Mouse (Mus musculus) CH12.LX (cell line): ENCODE results near the gene Map3k9. TPM values are rescaled to one million over a fixed set of nuclear protein-coding genes. Genes with fewer than 3 reads are reported as not detected.

Experiments used
- DNase-seq: peaks from one replicate; pipeline ENCODE4 v3.0.0-alpha.2; 2013; ENCODE audit errors: extremely low read depth
- H3K27ac ChIP-seq: 2 replicates; pipeline ENCODE4 v1.5.1; 2012; ENCODE audit warnings: low read depth, mild to moderate bottlenecking, control low read depth, moderate library complexity; ENCODE audit not compliant: insufficient read depth
- H3K27me3 ChIP-seq: replicated peaks from 2 replicates; pipeline ENCODE3; 2012; ENCODE audit warnings: inconsistent platforms
- H3K36me3 ChIP-seq, 2 experiments: replicated peaks in 1 of 2; 2 replicates each; pipeline versions ENCODE3 to v1.6.1; 2012; ENCODE audit warnings: inconsistent platforms in 1 of 2, low read length in 1 of 2, mild to moderate bottlenecking in 1 of 2, mixed read lengths in 1 of 2, moderate library complexity in 1 of 2; ENCODE audit not compliant: control insufficient read depth in 1 of 2, insufficient read depth in 1 of 2
- H3K4me1 ChIP-seq, 2 experiments: 2 replicates each; pipeline ENCODE4 v1.6.1; 2012; ENCODE audit warnings: inconsistent platforms in 1 of 2, moderate library complexity in 1 of 2; ENCODE audit not compliant: insufficient read depth in 2 of 2, control insufficient read depth in 1 of 2
- H3K4me2 ChIP-seq: 2 replicates; pipeline ENCODE4 v1.6.1; 2012; ENCODE audit warnings: low read depth, mild to moderate bottlenecking, control low read depth; ENCODE audit not compliant: poor library complexity, insufficient read depth, severe bottlenecking
- H3K4me3 ChIP-seq, 3 experiments: fragments of 150-350 bp in 1 of 3; sonication (generic) in 1 of 3; replicated peaks in 1 of 3; 2 replicates each; pipeline versions ENCODE3 to v1.5.1; 2011 to 2012; ENCODE audit warnings: low read depth in 2 of 3, low read length in 2 of 3, mild to moderate bottlenecking in 2 of 3, moderate library complexity in 2 of 3, control low read depth in 1 of 3, improper control_type of control experiment in 1 of 3, inconsistent platforms in 1 of 3, mixed read lengths in 1 of 3; ENCODE audit not compliant: poor library complexity in 1 of 3
- H3K79me2 ChIP-seq: replicated peaks from 2 replicates; pipeline ENCODE4 v1.6.1; 2012; ENCODE audit warnings: mild to moderate bottlenecking, moderate library complexity; ENCODE audit not compliant: control insufficient read depth, poor library complexity, insufficient read depth, severe bottlenecking; ENCODE audit errors: extremely low read depth
- H3K9ac ChIP-seq: 2 replicates; pipeline ENCODE4 v1.6.1; 2012; ENCODE audit warnings: low read depth, mild to moderate bottlenecking, control low read depth, moderate library complexity; ENCODE audit not compliant: insufficient read depth
- H3K9me3 ChIP-seq: replicated peaks from 2 replicates; pipeline ENCODE3; 2012; ENCODE audit warnings: low read length, inconsistent platforms, mixed read lengths
- BHLHE40 ChIP-seq: IDR thresholded peaks from 2 replicates; pipeline ENCODE4 v1.6.1; 2011; ENCODE audit warnings: mild to moderate bottlenecking, low read depth, low read length, improper control_type of control experiment
- CHD2 ChIP-seq: IDR thresholded peaks from 2 replicates; pipeline ENCODE4 v1.6.1; 2011; ENCODE audit warnings: low read length, improper control_type of control experiment
- CTCF ChIP-seq, 2 experiments: IDR thresholded peaks in 1 of 2; conservative IDR thresholded peaks in 1 of 2; 2 replicates each; pipeline ENCODE4 v1.5.1; 2011 to 2012; ENCODE audit warnings: low read depth in 2 of 2, low read length in 2 of 2, improper control_type of control experiment in 1 of 2, inconsistent platforms in 1 of 2, mild to moderate bottlenecking in 1 of 2, moderate library complexity in 1 of 2
- ELF1 ChIP-seq: IDR thresholded peaks from 2 replicates; pipeline ENCODE4 v1.6.1; 2014; ENCODE audit warnings: low read depth, mild to moderate bottlenecking, inconsistent platforms, low read length, improper control_type of control experiment
- EP300 ChIP-seq: IDR thresholded peaks from 2 replicates; pipeline ENCODE4 v1.6.1; 2011; ENCODE audit warnings: low read length, improper control_type of control experiment
- HCFC1 ChIP-seq: IDR thresholded peaks from 2 replicates; pipeline ENCODE4 v1.6.1; 2012; ENCODE audit warnings: low read depth, mild to moderate bottlenecking, inconsistent platforms, low read length, improper control_type of control experiment
- KAT2A ChIP-seq: IDR thresholded peaks from 2 replicates; pipeline ENCODE4 v1.6.1; 2012; ENCODE audit warnings: low read length, improper control_type of control experiment, inconsistent platforms; ENCODE audit not compliant: insufficient replicate concordance
- MAFK ChIP-seq: IDR thresholded peaks from 2 replicates; pipeline ENCODE4 v1.6.1; 2011; ENCODE audit warnings: low read length, improper control_type of control experiment; ENCODE audit not compliant: insufficient replicate concordance
- MAX ChIP-seq: IDR thresholded peaks from 2 replicates; pipeline ENCODE4 v1.6.1; 2011; ENCODE audit warnings: low read length, improper control_type of control experiment
- MAZ ChIP-seq: IDR thresholded peaks from 2 replicates; pipeline ENCODE4 v1.6.1; 2012; ENCODE audit warnings: low read depth, mild to moderate bottlenecking, inconsistent platforms, low read length, improper control_type of control experiment, moderate library complexity
- NRF1 ChIP-seq: IDR thresholded peaks from 2 replicates; pipeline ENCODE4 v1.6.1; 2014; ENCODE audit warnings: low read depth, mild to moderate bottlenecking, inconsistent platforms, low read length, improper control_type of control experiment, moderate library complexity
- POLR2AphosphoS2 ChIP-seq: IDR thresholded peaks from 2 replicates; pipeline ENCODE4 v1.6.1; 2011; ENCODE audit warnings: low read depth, low read length, improper control_type of control experiment
- RAD21 ChIP-seq: IDR thresholded peaks from 2 replicates; pipeline ENCODE4 v1.6.1; 2011; ENCODE audit warnings: low read depth, mild to moderate bottlenecking, low read length, improper control_type of control experiment, moderate library complexity
- RCOR1 ChIP-seq: conservative IDR thresholded peaks from 2 replicates; pipeline ENCODE4 v1.6.1; 2012; ENCODE audit warnings: low read depth, mild to moderate bottlenecking, inconsistent platforms, low read length, improper control_type of control experiment
- SMC3 ChIP-seq: IDR thresholded peaks from 2 replicates; pipeline ENCODE4 v1.6.1; 2011; ENCODE audit warnings: low read depth, low read length, improper control_type of control experiment
- TBP ChIP-seq: conservative IDR thresholded peaks from 2 replicates; pipeline ENCODE4 v1.6.1; 2011; ENCODE audit warnings: low read depth, low read length, improper control_type of control experiment
- USF1 ChIP-seq: IDR thresholded peaks from 2 replicates; pipeline ENCODE4 v1.6.1; 2014; ENCODE audit warnings: low read depth, mild to moderate bottlenecking, inconsistent platforms, low read length, improper control_type of control experiment
- ZC3H11A ChIP-seq: IDR thresholded peaks from 2 replicates; pipeline ENCODE4 v1.6.1; 2012; ENCODE audit warnings: low read depth, mild to moderate bottlenecking, inconsistent platforms, low read length, improper control_type of control experiment
- dilution Hi-C: fragments of 300-500 bp; cut with MboI; formaldehyde crosslinking; loops from 2 replicates; pipeline ENCODE4 v1.14.3; 2020; ENCODE audit warnings: low sequenced_read_pairs; ENCODE audit not compliant: extremely low pct_unique_long_range_greater_than_20kb, extremely low pct_ligation_motif_present
- in situ Hi-C: fragments of 300-500 bp; cut with MboI; formaldehyde crosslinking; loops from 3 replicates; pipeline ENCODE4 v1.14.3; 2019; ENCODE audit warnings: low sequenced_read_pairs, low pct_ligation_motif_present, low pct_unique_long_range_greater_than_20kb, mixed read lengths
- polyA plus RNA-seq: library from polyadenylated mRNA; unstranded; fragments of >175 nt; gene quantifications from 2 replicates; pipeline ENCODE4 v1.2.1, GENCODE M21; 2012; ENCODE audit warnings: low read depth; ENCODE audit not compliant: insufficient read length
- total RNA-seq, 2 experiments: library from RNA; depleted of rRNA; stranded (reverse); fragments of 300-350 nt in 1 of 2; fragments of >200 nt in 1 of 2; gene quantifications; 2 replicates each; pipeline ENCODE4 v1.2.3; 2012 to 2014

The Map3k9 gene
- total and polyA plus RNA-seq, 3 experiments, result 0.13 to 0.38 TPM; not detected in 1

DNA sequence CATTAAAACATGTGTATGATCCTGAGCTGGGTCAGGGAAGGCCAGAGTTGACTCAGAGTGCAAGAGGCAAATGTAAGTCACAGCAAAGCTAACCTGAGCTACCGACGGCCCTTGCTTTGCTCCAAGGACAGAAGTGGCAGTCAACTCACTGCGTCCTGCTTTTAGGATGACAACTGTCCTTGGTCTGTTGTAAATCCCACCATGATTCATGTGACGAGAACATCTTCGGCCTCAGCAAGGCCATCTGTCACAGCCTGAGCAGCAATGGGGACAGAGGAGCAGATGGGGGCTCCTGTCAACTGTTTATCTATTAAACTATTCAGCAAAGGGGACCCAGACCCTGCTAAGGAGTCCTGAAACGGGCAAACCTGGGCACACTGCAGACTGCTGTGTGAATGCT, 15.6 kb downstream of the Map3k9 start:
- no peaks in the 10 kb centered on the region for H3K27me3 ChIP-seq
- H3K4me3 ChIP-seq, result no peak overlapping the region
- no peaks in the 10 kb centered on the region for H3K36me3 ChIP-seq
- H3K79me2 ChIP-seq, result no peaks in the 10 kb centered on the region
- no peak overlapping the region for H3K27ac ChIP-seq
- dilution Hi-C loops, result no loop called here
- H3K9me3 ChIP-seq, result no peaks in the 10 kb centered on the region
- no peak overlapping the region for H3K9ac ChIP-seq
- H3K4me2 ChIP-seq, result no peak overlapping the region
- in situ Hi-C loops, result no loop called here
- no peak for DNase-seq
- H3K4me1 ChIP-seq, result peaks cover 17 to 38% of the 10 kb centered on the region in 2 experiments
- TF ChIP-seq ELF1 (no peak), CHD2 (no peak), ZC3H11A (no peak), KAT2A (no peak), TBP (no peak), MAFK (no peak), HCFC1 (no peak), EP300 (no peak), SMC3 (no peak), RCOR1 (no peak), MAX (no peak), BHLHE40 (no peak), MAZ (no peak), RAD21 (no peak), POLR2AphosphoS2 (no peak), NRF1 (no peak)

DNA sequence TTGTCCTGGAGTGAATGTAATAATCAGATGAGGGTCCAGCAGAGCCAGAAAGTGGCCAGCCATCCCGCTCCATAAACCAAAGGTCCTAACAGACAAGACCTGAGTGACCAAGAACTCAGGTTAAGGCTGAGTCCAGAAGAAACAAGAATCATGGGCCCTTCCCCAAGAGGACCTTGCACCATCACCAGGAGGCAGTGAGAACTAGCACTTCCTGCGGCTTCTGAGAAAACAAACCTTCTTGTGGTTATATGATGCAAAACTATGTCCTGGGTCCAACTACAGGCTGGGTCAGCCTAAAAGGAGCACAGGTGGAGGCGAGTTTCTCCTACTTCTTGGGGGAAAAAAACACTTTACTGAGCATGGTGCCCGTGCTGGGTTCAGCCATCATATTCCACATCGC, 16.6 kb downstream of the Map3k9 start:
- TF ChIP-seq USF1, result no peak
- no peak for TF ChIP-seq ELF1
- TF ChIP-seq CTCF (conservative IDR thresholded peaks at IDR 0.05 in 1 of 2, IDR thresholded peaks at IDR 0.05 in 1 of 2; ENCODE audit: low read depth in 2 of 2, low read length in 2 of 2), result 0 out of 4 replicates have a peak, but pooled peaks of 1 of the 2 experiments have one; percentile 8
- Histone ChIP-seq H3K79me2 (no peaks in the 10 kb centered on the region), H3K27ac (no peak overlapping the region), H3K9ac (no peak overlapping the region), H3K4me2 (0 out of 2 replicates have a peak overlapping the region, but pooled peaks have one; percentile 5), H3K4me3 (no peak overlapping the region), H3K27me3 (no peaks in the 10 kb centered on the region), H3K4me1 (peaks cover 22 to 48% of the 10 kb centered on the region in 2 experiments), H3K9me3 (no peaks in the 10 kb centered on the region), H3K36me3 (no peaks in the 10 kb centered on the region)
- no peak for DNase-seq
- in situ Hi-C loops, result no loop called here
- dilution Hi-C loops, result no loop called here
